Comparison of ENCODE assay signal across 8 mouse cellular contexts in the genomic region with DNA sequence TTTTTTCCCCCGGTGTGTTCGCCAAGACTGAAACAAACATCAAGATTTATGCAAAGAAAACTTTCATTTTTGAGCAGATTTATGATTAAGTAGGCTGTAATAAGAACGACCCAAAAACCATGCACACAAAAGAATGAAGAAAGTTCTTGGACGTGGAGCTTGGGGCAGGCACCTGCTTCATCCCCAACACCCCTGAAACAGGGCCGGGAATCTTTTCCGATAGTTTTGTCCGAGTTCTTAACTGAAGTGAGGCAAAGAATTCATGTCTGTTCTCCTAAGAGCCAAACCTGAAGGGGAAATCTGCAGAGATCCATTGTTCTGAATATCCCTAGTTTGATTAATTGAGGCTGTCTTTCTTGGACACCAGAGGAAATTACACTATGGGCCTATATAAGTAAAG. TPM values are rescaled to one million over a fixed set of nuclear protein-coding genes. Genes with fewer than 3 reads are reported as not detected.
DNase-seq lines count a peak whose midpoint lies in the region; ATAC-seq and TF ChIP-seq lines count a peak whose summit lies in the region.

No protein-coding gene starts in this region.

- peak overlapping the region; percentile 57 for H3K4me3 ChIP-seq in heart, embryonic 16.5 days (ENCODE audit: low read length)
- H3K4me3 ChIP-seq in brown adipose tissue, adult 24 weeks (ENCODE audit: insufficient read depth, low read depth, low read length), result peak overlapping the region; percentile 87
- peak overlapping the region; percentile 96 for H3K4me3 ChIP-seq in hindbrain, postnatal 0 days (ENCODE audit: low read length)
- peak overlapping the region; percentile 92 for H3K4me3 ChIP-seq in midbrain, embryonic 14.5 days (replicated peaks; ENCODE audit: low read depth, low read length)

- no peak for ATAC-seq in heart, embryonic 16.5 days (replicated peaks; ENCODE audit: extremely low read depth, insufficient read depth, low FRiP score)
- ATAC-seq in hindbrain, postnatal 0 days, result no peak
- no peak for ATAC-seq in midbrain, embryonic 14.5 days (ENCODE audit: low FRiP score, low TSS enrichment)
- ATAC-seq in inflammation-experienced regulatory T-cells, adult 6 months, result no peak

- H3K27ac ChIP-seq in heart, embryonic 16.5 days (ENCODE audit: low read length), result peak overlapping the region; percentile 56
- H3K27ac ChIP-seq in brown adipose tissue, adult 24 weeks (replicated peaks; ENCODE audit: low read depth, low read length), result peak overlapping the region; percentile 44; the same call in 1 of the 2 replicates
- H3K27ac ChIP-seq in hindbrain, postnatal 0 days, result no peak overlapping the region
- no peak overlapping the region for H3K27ac ChIP-seq in midbrain, embryonic 14.5 days (replicated peaks; ENCODE audit: low read depth, low read length)

- peak overlapping the region; percentile 85 for H3K4me2 ChIP-seq in heart, embryonic 16.5 days (ENCODE audit: low read depth, low read length)
- peak overlapping the region; percentile 71 for H3K4me2 ChIP-seq in hindbrain, postnatal 0 days (ENCODE audit: low read depth, low read length)
- peak overlapping the region; percentile 65 for H3K4me2 ChIP-seq in midbrain, embryonic 14.5 days (ENCODE audit: low read length)

- H3K27me3 ChIP-seq in heart, embryonic 16.5 days (ENCODE audit: control insufficient read depth, insufficient read depth, low read length), result no peaks in the 10 kb centered on the region
- no peaks in the 10 kb centered on the region for H3K27me3 ChIP-seq in hindbrain, postnatal 0 days (ENCODE audit: insufficient read depth, low read length)
- no peaks in the 10 kb centered on the region for H3K27me3 ChIP-seq in midbrain, embryonic 14.5 days (ENCODE audit: control insufficient read depth, insufficient read depth, low read length)

- no peaks in the 10 kb centered on the region for H3K9me3 ChIP-seq in heart, embryonic 16.5 days (replicated peaks; ENCODE audit: control insufficient read depth, low read length)
- H3K9me3 ChIP-seq in hindbrain, postnatal 0 days (ENCODE audit: low read length), result no peaks in the 10 kb centered on the region
- H3K9me3 ChIP-seq in midbrain, embryonic 14.5 days (ENCODE audit: control insufficient read depth, low read length), result no peaks in the 10 kb centered on the region

- peaks cover 56% of the 10 kb centered on the region for H3K4me1 ChIP-seq in heart, embryonic 16.5 days (ENCODE audit: control insufficient read depth, insufficient read depth, low read length)
- H3K4me1 ChIP-seq in brown adipose tissue, adult 24 weeks (ENCODE audit: control insufficient read depth, insufficient read depth, insufficient read length, low read length), result peaks cover 6% of the 10 kb centered on the region; the same call in 1 of the 2 replicates
- H3K4me1 ChIP-seq in hindbrain, postnatal 0 days (ENCODE audit: insufficient read depth, low read length), result peaks cover 8% of the 10 kb centered on the region; the same call in 1 of the 2 replicates
- peaks cover 13% of the 10 kb centered on the region for H3K4me1 ChIP-seq in midbrain, embryonic 14.5 days (ENCODE audit: control insufficient read depth, insufficient read depth, low read length)

- no peak for DNase-seq in heart, adult 9 months (ENCODE audit: low spot score in 2 of 2)
- no peak for DNase-seq in hindbrain, postnatal 0 days (ENCODE audit: low spot score)
- DNase-seq in midbrain, embryonic 14.5 days, result no peak
- no peak for DNase-seq in urinary bladder, postnatal 4 days (ENCODE audit: low spot score in 2 of 2)
- DNase-seq in embryo, embryonic 11 days, result no peak

- no peak for TF ChIP-seq CTCF in hindbrain, postnatal 0 days (IDR thresholded peaks at IDR 0.05; ENCODE audit: low read depth)

- H3K9ac ChIP-seq in heart, embryonic 16.5 days (ENCODE audit: low read length), result peak overlapping the region; percentile 67
- 0 out of 2 replicates have a peak overlapping the region, but pooled peaks have one; percentile 10 for H3K9ac ChIP-seq in hindbrain, postnatal 0 days (replicated peaks; ENCODE audit: low read length)
- peak overlapping the region; percentile 86; the same call in 1 of the 2 replicates for H3K9ac ChIP-seq in midbrain, embryonic 14.5 days (replicated peaks; ENCODE audit: low read length)

- H3K36me3 ChIP-seq in heart, embryonic 16.5 days (ENCODE audit: control insufficient read depth, insufficient read depth), result no peaks in the 10 kb centered on the region
- no peaks in the 10 kb centered on the region for H3K36me3 ChIP-seq in hindbrain, postnatal 0 days (ENCODE audit: insufficient read depth, low read length)
- H3K36me3 ChIP-seq in midbrain, embryonic 14.5 days (ENCODE audit: control insufficient read depth, insufficient read depth, low read length), result peaks cover 8% of the 10 kb centered on the region; the same call in 1 of the 2 replicates

- WGBS in heart, embryonic 16.5 days, result 57% methylated on average over 7 of the region's 7 CpGs
- 64% methylated on average over 7 of the region's 7 CpGs for WGBS in hindbrain, postnatal 0 days
- 70% methylated on average over 7 of the region's 7 CpGs for WGBS in midbrain, embryonic 14.5 days

RNA-seq across cellular contexts. Expression of a gene that starts 1.1 kb away (rescaled TPM):
- polyA plus RNA-seq in heart, embryonic 16.5 days (2015; fragmentation: Nextera tagmentation; extraction: Ambion mirVana), result 8.7 and 9.0 TPM in 2 replicates
- polyA plus RNA-seq in brown adipose tissue, adult 24 weeks (2012; ENCODE audit: insufficient read depth, insufficient read length, missing spikeins), result 4.9 and 5.8 TPM in 2 replicates
- total RNA-seq in hindbrain, postnatal 0 days (2014; rRNA removed), result 14.2 and 15.7 TPM in 2 replicates
- 9.4 and 10.9 TPM in 2 replicates for polyA plus RNA-seq in hindbrain, postnatal 0 days (2015; fragmentation: Nextera tagmentation; extraction: Ambion mirVana)
- polyA plus RNA-seq in midbrain, embryonic 14.5 days (2014; fragmentation: Nextera tagmentation; extraction: Ambion mirVana), result 15.6 and 16.6 TPM in 2 replicates
- 10 to 100 TPM; 15.7 to 16.9 (median 15.8) TPM for polyA plus RNA-seq in inflammation-experienced regulatory T-cells, adult 6 months (2017; shearing (Covaris generic))

RNA-seq across cellular contexts. Expression of a gene that starts 20.1 kb away (rescaled TPM):
- polyA plus RNA-seq in heart, embryonic 16.5 days (2015; fragmentation: Nextera tagmentation; extraction: Ambion mirVana), result 66.2 and 72.2 TPM in 2 replicates
- polyA plus RNA-seq in brown adipose tissue, adult 24 weeks (2012; ENCODE audit: insufficient read depth, insufficient read length, missing spikeins), result 0.48 and 2.1 TPM in 2 replicates
- total RNA-seq in hindbrain, postnatal 0 days (2014; rRNA removed), result 33.0 and 39.4 TPM in 2 replicates
- 3.7 and 5.1 TPM in 2 replicates for polyA plus RNA-seq in hindbrain, postnatal 0 days (2015; fragmentation: Nextera tagmentation; extraction: Ambion mirVana)
- 7.1 and 9.6 TPM in 2 replicates for polyA plus RNA-seq in midbrain, embryonic 14.5 days (2014; fragmentation: Nextera tagmentation; extraction: Ambion mirVana)
- polyA plus RNA-seq in inflammation-experienced regulatory T-cells, adult 6 months (2017; shearing (Covaris generic)), result 1 to 10 TPM in 1 of 3 experiments, not detected in 2; 1.1 TPM

Comparison
In these comparisons a context has a peak if more than half of its experiments do, and no peak if none do; other contexts are left out.
1. H3K27ac ChIP-seq: peak in heart, embryonic 16.5 days (single experiment) and brown adipose tissue, adult 24 weeks (single experiment); none in hindbrain, postnatal 0 days (single experiment) and midbrain, embryonic 14.5 days (single experiment).
2. H3K9ac ChIP-seq: peak in every context shown above with its lines; median percentile 86 in midbrain, embryonic 14.5 days; 67 in heart, embryonic 16.5 days; 10 in hindbrain, postnatal 0 days.
3. Peak in every context shown above with its lines, with median percentiles within 50 percentile points of each other: H3K4me2 ChIP-seq and H3K4me3 ChIP-seq.